Mouse (Mus musculus): ENCODE results near the gene Rnf44. TPM values are rescaled to one million over a fixed set of nuclear protein-coding genes. Genes with fewer than 3 reads are reported as not detected.

The Rnf44 gene
- polyA plus RNA-seq (2017; shearing (Covaris generic)): 10 to 100 TPM; 68.7 to 75.7 TPM

DNA sequence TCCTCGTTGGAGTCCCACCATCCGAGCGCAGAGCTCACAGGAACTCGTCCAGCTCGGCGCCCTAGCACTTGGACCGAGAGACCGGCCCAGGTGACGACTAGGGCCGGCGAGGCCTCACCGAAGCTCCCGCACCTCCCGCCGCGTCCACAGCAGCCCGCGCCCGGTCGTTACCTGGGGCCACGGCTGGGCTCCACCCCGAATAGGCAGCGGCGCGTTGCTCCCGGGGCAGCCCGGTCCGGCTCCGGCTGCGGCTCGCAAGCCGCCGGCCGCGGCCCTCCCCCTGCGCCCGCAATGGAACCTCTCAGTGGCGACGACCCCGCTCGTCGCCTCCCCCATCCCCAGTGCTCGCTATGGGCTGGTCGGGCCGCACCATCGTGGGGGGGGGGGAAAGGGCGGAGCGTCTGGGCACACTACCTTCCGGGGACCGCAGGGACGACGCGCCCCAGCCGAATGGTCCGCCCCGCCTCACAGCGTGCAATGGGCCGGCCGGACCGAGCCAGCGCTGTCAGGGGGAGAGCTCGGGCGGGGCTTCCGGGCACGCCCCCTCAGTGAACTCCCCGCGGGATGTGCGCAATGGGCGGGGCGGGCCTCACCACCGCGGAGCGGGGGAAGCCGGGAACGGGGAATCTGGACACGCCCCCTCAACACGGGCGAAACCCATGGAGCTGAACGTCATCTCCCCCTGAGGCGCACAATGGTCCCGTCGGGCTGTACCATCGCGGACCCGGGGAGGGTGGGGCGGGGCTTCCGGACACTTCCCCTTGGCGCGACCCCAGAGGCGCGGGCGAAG, at the start of gene Rnf44:
Gene Rnf44 (minus strand): TSS at position 350 of the 790 bp plus-strand sequence.

DNA sequence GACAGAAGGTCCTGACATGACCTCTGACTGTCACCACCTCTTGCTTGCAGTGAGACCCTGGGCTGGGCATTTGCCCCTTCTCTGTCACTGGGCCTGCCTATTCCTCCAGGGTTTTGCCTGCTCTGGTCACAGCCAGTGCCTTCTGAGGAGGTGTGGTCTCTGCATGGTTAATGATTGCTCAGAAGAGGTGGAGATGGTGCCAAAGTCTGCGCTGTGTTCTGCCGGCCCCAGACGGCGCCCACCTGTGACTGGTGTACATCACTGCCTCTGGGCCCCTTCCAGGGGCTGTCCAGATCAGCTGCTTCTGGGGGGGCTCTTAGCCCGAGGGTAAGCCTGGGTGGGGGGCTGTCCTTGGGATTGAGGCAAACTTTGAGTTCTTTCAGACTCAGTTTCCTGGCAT, 7.5 kb upstream of the Rnf44 start, which contains the start of gene Cdhr2:
Gene Cdhr2 (plus strand): TSS at position 219 of the 400 bp plus-strand sequence.

Other genes with a start within 250 kb of the Rnf44 start
- gene Thoc3, start 225.1 kb downstream of the Rnf44 start, polyA plus RNA-seq (2017; shearing (Covaris generic)): 10 to 100 TPM; 43.7 to 56.5 TPM
- gene Simc1, start 190.1 kb downstream of the Rnf44 start, polyA plus RNA-seq (2017; shearing (Covaris generic)): 10 to 100 TPM; 16.5 to 28.3 TPM
- 10 to 100 TPM; 71.7 to 86.3 TPM for gene 4833439L19Rik, start 128.5 kb downstream of the Rnf44 start, polyA plus RNA-seq (2017; shearing (Covaris generic))
- gene Arl10, start 118.9 kb downstream of the Rnf44 start, polyA plus RNA-seq (2017; shearing (Covaris generic)): 1 to 10 TPM; 2.1 to 8.8 TPM
- 10 to 100 TPM; 43.4 to 49.4 TPM for gene Nop16, start 103.8 kb downstream of the Rnf44 start, polyA plus RNA-seq (2017; shearing (Covaris generic))
- gene Higd2a, start 103.7 kb downstream of the Rnf44 start, polyA plus RNA-seq (2017; shearing (Covaris generic)): 100 to 1,000 TPM; 168 to 193 TPM
- gene Cltb, start 82.6 kb downstream of the Rnf44 start, polyA plus RNA-seq (2017; shearing (Covaris generic)): 10 to 100 TPM; 42.0 to 64.4 TPM
- gene Faf2, start 72.1 kb downstream of the Rnf44 start, polyA plus RNA-seq (2017; shearing (Covaris generic)): 10 to 100 TPM; 56.0 to 82.8 TPM
- gene Cdhr2, start 7.6 kb upstream of the Rnf44 start, polyA plus RNA-seq (2017; shearing (Covaris generic)): under 1 TPM in 1 of 2 experiments, not detected in 1; 0.06 TPM
- gene Gprin1, start 56.0 kb upstream of the Rnf44 start, polyA plus RNA-seq (2017; shearing (Covaris generic)): not detected
- gene Sncb, start 72.7 kb upstream of the Rnf44 start, polyA plus RNA-seq (2017; shearing (Covaris generic)): not detected
- gene Eif4e1b, start 90.1 kb upstream of the Rnf44 start, polyA plus RNA-seq (2017; shearing (Covaris generic)): not detected
- gene Tspan17, start 95.5 kb upstream of the Rnf44 start, polyA plus RNA-seq (2017; shearing (Covaris generic)): 10 to 100 TPM in 1 of 2 experiments, 1 to 10 TPM in 1; 8.9 to 13.2 TPM